Mouse (Mus musculus) MEL (cell line): ENCODE results near the gene Engase. TPM values are rescaled to one million over a fixed set of nuclear protein-coding genes. Genes with fewer than 3 reads are reported as not detected.

Source experiments
- DNase-seq: peaks from one replicate; pipeline ENCODE4 v3.0.0; 2011; ENCODE audit warnings: low read depth, low spot score
- H3K27ac ChIP-seq: 2 replicates; pipeline ENCODE4 v1.5.1; 2012; ENCODE audit warnings: low read depth, mild to moderate bottlenecking, control low read depth, low read length, moderate library complexity; ENCODE audit not compliant: control insufficient read depth
- H3K27me3 ChIP-seq, 2 experiments: fragments of 150-350 bp in 1 of 2; sonication (generic) in 1 of 2; 2 replicates each; pipeline ENCODE4 v1.6.1; 2012; ENCODE audit warnings: low read length in 2 of 2, mild to moderate bottlenecking in 2 of 2, improper control_type of control experiment in 1 of 2, moderate library complexity in 1 of 2; ENCODE audit not compliant: insufficient read depth in 2 of 2, control insufficient read depth in 1 of 2
- H3K36me3 ChIP-seq, 2 experiments: 2 replicates each; pipeline ENCODE4 v1.6.1; 2012 to 2014; ENCODE audit warnings: low read length in 2 of 2, improper control_type of control experiment in 1 of 2, inconsistent platforms in 1 of 2, mild to moderate bottlenecking in 1 of 2; ENCODE audit not compliant: insufficient read depth in 2 of 2, control insufficient read depth in 1 of 2
- H3K4me1 ChIP-seq, 2 experiments: fragments of 150-350 bp in 1 of 2; sonication (generic) in 1 of 2; 2 replicates each; pipeline ENCODE4 v1.6.1; 2012; ENCODE audit warnings: low read length in 2 of 2, improper control_type of control experiment in 1 of 2, mild to moderate bottlenecking in 1 of 2; ENCODE audit not compliant: insufficient read depth in 2 of 2, control insufficient read depth in 1 of 2
- H3K4me3 ChIP-seq, 2 experiments: fragments of 150-350 bp in 1 of 2; sonication (generic) in 1 of 2; 2 replicates each; pipeline ENCODE4 v1.5.1; 2012; ENCODE audit warnings: low read depth in 2 of 2, low read length in 2 of 2, mild to moderate bottlenecking in 2 of 2, moderate library complexity in 2 of 2, control low read depth in 1 of 2, improper control_type of control experiment in 1 of 2; ENCODE audit not compliant: control insufficient read depth in 1 of 2, insufficient read depth in 1 of 2
- H3K79me2 ChIP-seq: 2 replicates; pipeline ENCODE4 v1.6.1; 2012; ENCODE audit warnings: mild to moderate bottlenecking, low read length, moderate library complexity; ENCODE audit not compliant: control insufficient read depth, poor library complexity, insufficient read depth
- H3K9ac ChIP-seq: 2 replicates; pipeline ENCODE4 v1.6.1; 2012; ENCODE audit warnings: low read depth, mild to moderate bottlenecking, control low read depth, low read length, moderate library complexity; ENCODE audit not compliant: control insufficient read depth, poor library complexity, severe bottlenecking
- H3K9me3 ChIP-seq: fragments of 150-350 bp; sonication (generic); replicated peaks from 2 replicates; pipeline ENCODE4 v1.6.1; 2012; ENCODE audit warnings: mild to moderate bottlenecking, low read length, improper control_type of control experiment, moderate library complexity; ENCODE audit not compliant: insufficient read depth
- CHD1 ChIP-seq: IDR thresholded peaks from 2 replicates; pipeline ENCODE4 v1.6.1; 2012; ENCODE audit warnings: low read depth, mild to moderate bottlenecking, inconsistent platforms, low read length, improper control_type of control experiment
- CTCF ChIP-seq, 3 experiments: IDR thresholded peaks in 2 of 3; conservative IDR thresholded peaks in 1 of 3; 2 replicates each; pipeline ENCODE4 v1.5.1; 2011 to 2012; ENCODE audit warnings: low read length in 3 of 3, low read depth in 2 of 3, mild to moderate bottlenecking in 2 of 3, improper control_type of control experiment in 1 of 3, inconsistent platforms in 1 of 3, mixed read lengths in 1 of 3, moderate library complexity in 1 of 3; ENCODE audit not compliant: control insufficient read depth in 1 of 3, insufficient read depth in 1 of 3, poor library complexity in 1 of 3, severe bottlenecking in 1 of 3
- E2F4 ChIP-seq: IDR thresholded peaks from 2 replicates; pipeline ENCODE4 v1.6.1; 2011; ENCODE audit warnings: low read depth, low read length, improper control_type of control experiment, borderline replicate concordance
- EP300 ChIP-seq, 2 experiments: IDR thresholded peaks; 2 replicates each; pipeline ENCODE4 v1.6.1; 2011; ENCODE audit warnings: improper control_type of control experiment in 2 of 2, low read length in 2 of 2, low read depth in 1 of 2, mild to moderate bottlenecking in 1 of 2
- ETS1 ChIP-seq: IDR thresholded peaks from 2 replicates; pipeline ENCODE4 v1.6.1; 2012; ENCODE audit warnings: low read depth, mild to moderate bottlenecking, inconsistent platforms, low read length, improper control_type of control experiment, moderate library complexity
- GATA1 ChIP-seq: IDR thresholded peaks from 2 replicates; pipeline ENCODE4 v1.6.1; 2011; ENCODE audit warnings: low read depth, low read length, improper control_type of control experiment
- HCFC1 ChIP-seq: IDR thresholded peaks from 2 replicates; pipeline ENCODE4 v1.6.1; 2012; ENCODE audit warnings: low read depth, mild to moderate bottlenecking, inconsistent platforms, low read length, improper control_type of control experiment, moderate library complexity
- JUND ChIP-seq: IDR thresholded peaks from 2 replicates; pipeline ENCODE4 v1.6.1; 2011; ENCODE audit warnings: low read depth, mild to moderate bottlenecking, improper control_type of control experiment, low read length
- MEF2A ChIP-seq: IDR thresholded peaks from 2 replicates; pipeline ENCODE4 v1.6.1; 2014; ENCODE audit warnings: low read depth, mild to moderate bottlenecking, inconsistent platforms, low read length, improper control_type of control experiment; ENCODE audit not compliant: poor library complexity, insufficient replicate concordance, severe bottlenecking; ENCODE audit errors: extremely low read depth
- NRF1 ChIP-seq: IDR thresholded peaks from 2 replicates; pipeline ENCODE4 v1.6.1; 2014; ENCODE audit warnings: low read depth, mild to moderate bottlenecking, inconsistent platforms, low read length, improper control_type of control experiment, moderate library complexity; ENCODE audit not compliant: poor library complexity, insufficient read depth, severe bottlenecking
- POLR2AphosphoS5 ChIP-seq: IDR thresholded peaks from 2 replicates; pipeline ENCODE4 v1.6.1; 2012; ENCODE audit warnings: low read depth, borderline replicate concordance, mild to moderate bottlenecking, inconsistent platforms, low read length, moderate library complexity, mixed read lengths
- RAD21 ChIP-seq: IDR thresholded peaks from 2 replicates; pipeline ENCODE4 v1.6.1; 2011; ENCODE audit warnings: mild to moderate bottlenecking, low read depth, low read length, improper control_type of control experiment
- RCOR1 ChIP-seq: IDR thresholded peaks from 2 replicates; pipeline ENCODE4 v1.6.1; 2012; ENCODE audit warnings: low read depth, mild to moderate bottlenecking, inconsistent platforms, low read length, improper control_type of control experiment
- TAL1 ChIP-seq: IDR thresholded peaks from 2 replicates; pipeline ENCODE4 v1.6.1; 2012; ENCODE audit warnings: mild to moderate bottlenecking, inconsistent platforms, low read length, moderate library complexity, mixed read lengths
- TBP ChIP-seq: IDR thresholded peaks from 2 replicates; pipeline ENCODE4 v1.8.0; 2011; ENCODE audit warnings: low read depth, low read length, improper control_type of control experiment
- TCF12 ChIP-seq: IDR thresholded peaks from 2 replicates; pipeline ENCODE4 v1.6.1; 2014; ENCODE audit warnings: low read depth, mild to moderate bottlenecking, inconsistent platforms, low read length, improper control_type of control experiment, moderate library complexity
- ZMIZ1 ChIP-seq: IDR thresholded peaks from 2 replicates; pipeline ENCODE4 v1.6.1; 2012; ENCODE audit warnings: low read depth, mild to moderate bottlenecking, inconsistent platforms, low read length, improper control_type of control experiment, moderate library complexity
- polyA plus RNA-seq, 2 experiments: library from polyadenylated mRNA; stranded (reverse) in 1 of 2; unstranded in 1 of 2; fragments of >175 nt in 1 of 2; fragments of >200 nt in 1 of 2; gene quantifications; 2 replicates each; pipeline versions ENCODE4 v1.2.1 to v1.2.4; 2012; ENCODE audit warnings: low replicate concordance in 2 of 2, low read depth in 1 of 2; ENCODE audit not compliant: insufficient read length in 2 of 2, insufficient read depth in 1 of 2, missing spikeins in 1 of 2
- total RNA-seq: library from RNA; depleted of rRNA; stranded (reverse); fragments of 300-350 nt; gene quantifications from 2 replicates; pipeline ENCODE4 v1.2.3, GENCODE M21; 2012

Engase gene
- total and polyA plus RNA-seq, 3 experiments = 15.3 to 23.5 TPM; not detected in 1

GRCm38 (mm10) chr11:118476396-118477373 is at the start of gene Engase (continued):
- TF ChIP-seq EP300 (IDR thresholded peaks at IDR 0.05; ENCODE audit: low read depth in 1 of 2, low read length in 2 of 2) (no peak), NRF1 (peak; percentile 31; the same call in 1 of the 2 replicates), TCF12 (peak; percentile 47; the same call in 1 of the 2 replicates), CTCF (IDR thresholded peaks at IDR 0.05 in 2 of 3, conservative IDR thresholded peaks at IDR 0.05 in 1 of 3; ENCODE audit: control insufficient read depth in 1 of 3, insufficient read depth in 1 of 3, low read depth in 2 of 3, low read length in 3 of 3, poor library complexity in 1 of 3, severe bottlenecking in 1 of 3) (no peak)
- TF ChIP-seq, all 39 proteins: peak for 13

- peaks cover 0 to 5% of the 10 kb centered on the region in 2 experiments; a peak in 2 of 4 replicates for H3K36me3 ChIP-seq
- no peak for DNase-seq
- H3K9ac ChIP-seq = no peak overlapping the region
- no peak overlapping the region; a peak in 1 of 4 replicates for H3K4me3 ChIP-seq
- no peak for TF ChIP-seq RAD21
- TF ChIP-seq JUND = no peak
- no peak for TF ChIP-seq POLR2AphosphoS5
- TF ChIP-seq EP300 (IDR thresholded peaks at IDR 0.05; ENCODE audit: low read depth in 1 of 2, low read length in 2 of 2) = no peak
- no peak for TF ChIP-seq MEF2A
- TF ChIP-seq E2F4 = no peak
- TF ChIP-seq TAL1 = no peak
- no peak for TF ChIP-seq HCFC1
- TF ChIP-seq CHD1 = no peak
- no peak for TF ChIP-seq NRF1
- H3K4me1 ChIP-seq = peaks cover 2 to 13% of the 10 kb centered on the region in 2 experiments; a peak in 3 of 4 replicates
- no peaks in the 10 kb centered on the region for H3K9me3 ChIP-seq
- H3K27me3 ChIP-seq = no peaks in the 10 kb centered on the region; a peak in 1 of 4 replicates
- no peaks in the 10 kb centered on the region for H3K79me2 ChIP-seq
- no peak overlapping the region for H3K27ac ChIP-seq
These were observed 49.3 kb upstream of the Engase start for GRCm38 (mm10) chr11:118427266-118427779.

- H3K9me3 ChIP-seq = no peaks in the 10 kb centered on the region
- H3K4me3 ChIP-seq = peak within 1 kb of the TSS; percentile 14 to 30; a peak in 3 of 4 replicates
- peaks cover 0 to 5% of the 10 kb centered on the region in 2 experiments; a peak in 2 of 4 replicates for H3K36me3 ChIP-seq
- no peaks in the 10 kb centered on the region; a peak in 1 of 4 replicates for H3K27me3 ChIP-seq
- H3K9ac ChIP-seq = peak within 1 kb of the TSS; percentile 48
- peaks cover 2 to 13% of the 10 kb centered on the region in 2 experiments; a peak in 3 of 4 replicates for H3K4me1 ChIP-seq
- no peak within 1 kb of the TSS for H3K27ac ChIP-seq
- DNase-seq = peak; percentile 67
- H3K79me2 ChIP-seq = no peaks in the 10 kb centered on the region
- TF ChIP-seq TBP (no peak), EP300 (IDR thresholded peaks at IDR 0.05; ENCODE audit: low read depth in 1 of 2, low read length in 2 of 2) (0 out of 4 replicates have a peak, but pooled peaks of 1 of the 2 experiments have one; percentile 8), RCOR1 (no peak), JUND (peak; percentile 55; the same call in 1 of the 2 replicates), ETS1 (peak; percentile 19; the same call in 1 of the 2 replicates), ZMIZ1 (no peak), GATA1 (0 out of 2 replicates have a peak, but pooled peaks have one; percentile 19)
These were observed 48.6 kb upstream of the Engase start, which contains the start of gene C1qtnf1 for GRCm38 (mm10) chr11:118427986-118428385. C1qtnf1 (plus strand) TSS chr11:118428203.
